Mouse (Mus musculus) limb, embryonic 12.5 days (tissue): ENCODE data around the gene Abca9. TPM values are rescaled to one million over a fixed set of nuclear protein-coding genes. Genes with fewer than 3 reads are reported as not detected.

Experiments used
- ATAC-seq: fragments of 200-750 bp; cut with Nextera tagmentation; 2 replicates; pipeline ENCODE4 v1.8.0; 2017; ENCODE audit warnings: low read depth, moderate TSS enrichment; ENCODE audit not compliant: insufficient number of reproducible peaks, insufficient read depth, low FRiP score, low TSS enrichment
- H3K27ac ChIP-seq: fragments of 300-500 bp; sonication (generic); 2 replicates; pipeline ENCODE4 v1.5.1; 2016; ENCODE audit warnings: mild to moderate bottlenecking, moderate library complexity
- H3K27me3 ChIP-seq: fragments of 300-500 bp; sonication (generic); 2 replicates; pipeline ENCODE4 v1.6.1; 2016; ENCODE audit warnings: mild to moderate bottlenecking, moderate library complexity
- H3K36me3 ChIP-seq: fragments of 300-500 bp; sonication (generic); 2 replicates; pipeline ENCODE4 v1.6.1; 2016; ENCODE audit warnings: mild to moderate bottlenecking, moderate library complexity
- H3K4me1 ChIP-seq: fragments of 300-500 bp; sonication (generic); replicated peaks from 2 replicates; pipeline ENCODE4 v1.6.1; 2016
- H3K4me2 ChIP-seq: fragments of 300-500 bp; sonication (generic); 2 replicates; pipeline ENCODE4 v1.6.1; 2016; ENCODE audit warnings: mild to moderate bottlenecking, moderate library complexity
- H3K4me3 ChIP-seq: fragments of 300-500 bp; sonication (generic); replicated peaks from 2 replicates; pipeline ENCODE4 v1.5.1; 2016; ENCODE audit warnings: mild to moderate bottlenecking
- H3K9ac ChIP-seq: fragments of 300-500 bp; sonication (generic); replicated peaks from 2 replicates; pipeline ENCODE4 v1.6.1; 2016; ENCODE audit warnings: mild to moderate bottlenecking, moderate library complexity
- H3K9me3 ChIP-seq: fragments of 300-500 bp; sonication (generic); 2 replicates; pipeline ENCODE4 v1.6.1; 2016; ENCODE audit warnings: mild to moderate bottlenecking, moderate library complexity
- WGBS: fragments of 180-500 bp; shearing (Covaris S2); methylation state at CpG from one replicate; pipeline ENCODE4 v1.1.7; 2016; 5-methylcytosine and 5-hydroxymethylcytosine counted together
- polyA plus RNA-seq: library from polyadenylated mRNA; unstranded; fragments of >200 nt; fragmentation: Nextera tagmentation; extraction: Ambion mirVana; gene quantifications from 2 replicates; pipeline ENCODE4 v1.2.1, GENCODE M21; 2016

The Abca9 gene
- polyA plus RNA-seq, 1 experiment from 2014 or later = 1.3 TPM

- no peaks in the 10 kb centered on the region for H3K4me1 ChIP-seq
These were observed 20.4 kb downstream of the Abca9 start for GRCm38 (mm10) chr11:110147640-110148039.

DNA sequence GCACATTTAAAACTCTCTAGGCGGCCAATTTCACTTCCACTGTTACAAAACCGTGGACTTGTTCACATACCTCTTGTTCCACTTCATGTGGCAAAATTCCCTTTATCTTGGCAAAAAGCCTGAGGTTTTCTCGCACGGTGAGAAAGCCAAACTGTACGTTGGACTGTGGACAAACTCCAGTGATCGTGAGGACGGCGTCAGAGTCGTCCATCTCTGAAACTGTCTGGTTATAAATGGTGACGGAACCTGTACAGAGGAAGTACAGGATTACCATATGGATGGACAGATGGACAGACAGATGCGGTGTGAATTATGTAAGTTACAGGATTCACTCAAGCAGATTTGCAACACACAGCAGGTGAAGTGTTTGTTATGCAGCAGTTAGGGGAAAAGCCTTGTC is 22.6 kb downstream of the Abca9 start:
- ATAC-seq = no peak
- no peaks in the 10 kb centered on the region for H3K9me3 ChIP-seq
- WGBS = 92% methylated on average over 11 of the region's 11 CpGs
- no peaks in the 10 kb centered on the region for H3K4me1 ChIP-seq
- no peak overlapping the region for H3K4me2 ChIP-seq
- H3K27ac ChIP-seq = no peak overlapping the region
- H3K36me3 ChIP-seq = no peaks in the 10 kb centered on the region
- no peak overlapping the region for H3K4me3 ChIP-seq
- H3K27me3 ChIP-seq = no peaks in the 10 kb centered on the region
- H3K9ac ChIP-seq = no peak overlapping the region

More at GRCm38 (mm10) chr11:110147640-110148039, 20.4 kb downstream of the Abca9 start:
- no peak overlapping the region for H3K4me3 ChIP-seq
- no peaks in the 10 kb centered on the region for H3K9me3 ChIP-seq
- H3K9ac ChIP-seq = no peak overlapping the region
- H3K4me2 ChIP-seq = no peak overlapping the region
- no peak overlapping the region for H3K27ac ChIP-seq
- 90% methylated on average over 5 of the region's 5 CpGs for WGBS
- H3K36me3 ChIP-seq = no peaks in the 10 kb centered on the region
- H3K27me3 ChIP-seq = no peaks in the 10 kb centered on the region
- no peak for ATAC-seq

DNA sequence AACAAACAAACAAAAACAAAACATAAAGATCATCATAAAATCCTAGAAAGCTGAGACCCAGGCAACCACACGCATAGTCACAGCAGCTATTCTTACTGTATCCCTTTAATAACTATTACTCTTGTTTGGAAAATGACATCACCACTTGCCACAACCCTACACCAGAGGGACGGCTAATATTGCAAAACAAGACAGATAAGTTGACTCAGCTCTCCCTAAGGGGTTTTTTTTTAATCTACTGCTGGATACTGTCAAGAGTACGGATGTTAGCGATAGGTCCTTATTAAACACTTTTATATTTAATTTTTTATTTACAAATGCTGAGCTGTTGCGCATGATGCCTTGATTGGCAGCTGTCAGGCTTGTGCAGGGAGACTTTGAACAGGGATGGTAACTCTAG is 37.2 kb downstream of the Abca9 start:
- Histone ChIP-seq H3K27ac (no peak overlapping the region), H3K4me2 (no peak overlapping the region), H3K9me3 (no peaks in the 10 kb centered on the region), H3K27me3 (no peaks in the 10 kb centered on the region), H3K36me3 (no peaks in the 10 kb centered on the region), H3K9ac (no peak overlapping the region), H3K4me3 (no peak overlapping the region), H3K4me1 (peaks cover 3% of the 10 kb centered on the region; the same call in 1 of the 2 replicates)
- 85% methylated on average over 5 of the region's 5 CpGs for WGBS
- ATAC-seq = no peak

DNA sequence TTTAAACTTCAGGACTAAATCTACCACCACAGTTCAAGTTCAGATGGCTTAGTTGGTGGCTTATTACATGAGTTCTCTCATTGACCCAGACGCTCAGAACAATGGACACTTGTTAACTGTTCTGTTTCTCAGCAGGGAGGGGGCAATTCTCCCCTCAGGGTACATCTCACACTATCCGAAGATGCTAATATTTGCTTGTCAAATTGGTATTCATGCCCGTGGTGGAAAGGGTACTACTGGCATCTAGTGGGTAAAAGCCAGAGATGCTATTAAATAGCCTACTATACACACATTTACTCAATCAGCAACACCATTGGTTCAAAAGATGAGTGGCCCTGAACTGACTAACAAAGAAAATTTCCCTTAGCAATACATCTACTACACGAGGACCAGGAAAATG is 56.9 kb downstream of the Abca9 start:
- H3K4me2 ChIP-seq = no peak overlapping the region
- no peak overlapping the region for H3K27ac ChIP-seq
- WGBS = 72% methylated on average over 4 of the region's 4 CpGs

GRCm38 (mm10) chr11:110101437-110101836 is 66.6 kb downstream of the Abca9 start:
- Histone ChIP-seq H3K4me3 (no peak overlapping the region), H3K4me2 (no peak overlapping the region), H3K36me3 (no peaks in the 10 kb centered on the region), H3K4me1 (no peaks in the 10 kb centered on the region), H3K9ac (no peak overlapping the region), H3K9me3 (no peaks in the 10 kb centered on the region), H3K27ac (no peak overlapping the region), H3K27me3 (no peaks in the 10 kb centered on the region)
- WGBS = 85% methylated on average over 7 of the region's 7 CpGs
- ATAC-seq = no peak

More for the DNA sequence above, 56.9 kb downstream of the Abca9 start:
- no peaks in the 10 kb centered on the region for H3K36me3 ChIP-seq
- H3K9me3 ChIP-seq = no peaks in the 10 kb centered on the region
- H3K4me1 ChIP-seq = no peaks in the 10 kb centered on the region
- no peak for ATAC-seq
- no peak overlapping the region for H3K9ac ChIP-seq
- no peak overlapping the region for H3K4me3 ChIP-seq
- H3K27me3 ChIP-seq = no peaks in the 10 kb centered on the region

DNA sequence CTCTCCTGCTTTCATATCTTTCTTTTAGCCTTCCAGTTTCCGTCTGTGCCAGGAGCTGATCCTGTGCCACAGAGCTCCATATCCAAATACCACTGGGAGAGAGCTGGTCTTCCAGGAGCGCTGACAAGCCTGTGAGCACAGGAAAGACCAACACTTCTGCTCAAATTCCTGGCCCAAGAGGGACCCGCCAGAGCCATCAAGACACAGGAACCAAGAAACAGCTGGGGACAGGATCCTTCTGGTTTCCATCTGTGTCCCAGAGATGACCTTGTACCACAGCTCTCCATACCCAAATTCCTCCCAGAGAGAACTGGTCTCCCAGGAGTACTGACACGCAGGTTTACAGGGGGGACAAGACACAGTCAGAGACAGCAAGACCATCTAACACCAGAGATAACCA is 69.1 kb downstream of the Abca9 start:
- H3K27me3 ChIP-seq = no peaks in the 10 kb centered on the region
- H3K4me1 ChIP-seq = no peaks in the 10 kb centered on the region
- 71% methylated on average over 4 of the region's 4 CpGs for WGBS
- no peak overlapping the region for H3K4me3 ChIP-seq
- H3K27ac ChIP-seq = no peak overlapping the region
- no peaks in the 10 kb centered on the region for H3K36me3 ChIP-seq
- H3K9me3 ChIP-seq = no peaks in the 10 kb centered on the region
- no peak overlapping the region for H3K9ac ChIP-seq
- H3K4me2 ChIP-seq = no peak overlapping the region
- no peak for ATAC-seq

- H3K9ac ChIP-seq = no peak overlapping the region
- no peaks in the 10 kb centered on the region for H3K9me3 ChIP-seq
- H3K4me1 ChIP-seq = no peaks in the 10 kb centered on the region
- no peak for ATAC-seq
- 78% methylated on average over 6 of the region's 6 CpGs for WGBS
- no peak overlapping the region for H3K4me2 ChIP-seq
- H3K36me3 ChIP-seq = no peaks in the 10 kb centered on the region
- no peak overlapping the region for H3K27ac ChIP-seq
- no peak overlapping the region for H3K4me3 ChIP-seq
- H3K27me3 ChIP-seq = no peaks in the 10 kb centered on the region
These were observed 70.5 kb downstream of the Abca9 start for GRCm38 (mm10) chr11:110097465-110097864.

- 66% methylated on average over 5 of the region's 5 CpGs for WGBS
- Histone ChIP-seq H3K27ac (no peak within 1 kb of the TSS), H3K4me2 (no peak within 1 kb of the TSS), H3K4me1 (no peaks in the 10 kb centered on the region), H3K4me3 (no peak within 1 kb of the TSS), H3K9ac (no peak within 1 kb of the TSS), H3K9me3 (no peaks in the 10 kb centered on the region), H3K36me3 (no peaks in the 10 kb centered on the region), H3K27me3 (no peaks in the 10 kb centered on the region)
- no peak for ATAC-seq
These were observed 72.1 kb downstream of the Abca9 start, which contains the start of gene Abca8a for GRCm38 (mm10) chr11:110095858-110096257. Abca8a (minus strand) TSS chr11:110095978.

- Histone ChIP-seq H3K4me3 (no peak overlapping the region), H3K4me2 (no peak overlapping the region), H3K4me1 (no peaks in the 10 kb centered on the region), H3K9ac (no peak overlapping the region), H3K36me3 (no peaks in the 10 kb centered on the region), H3K27ac (no peak overlapping the region), H3K27me3 (no peaks in the 10 kb centered on the region), H3K9me3 (no peaks in the 10 kb centered on the region)
- WGBS = 79% methylated on average over 7 of the region's 7 CpGs
- ATAC-seq = no peak
These were observed 73.1 kb downstream of the Abca9 start for GRCm38 (mm10) chr11:110094846-110095380.

DNA sequence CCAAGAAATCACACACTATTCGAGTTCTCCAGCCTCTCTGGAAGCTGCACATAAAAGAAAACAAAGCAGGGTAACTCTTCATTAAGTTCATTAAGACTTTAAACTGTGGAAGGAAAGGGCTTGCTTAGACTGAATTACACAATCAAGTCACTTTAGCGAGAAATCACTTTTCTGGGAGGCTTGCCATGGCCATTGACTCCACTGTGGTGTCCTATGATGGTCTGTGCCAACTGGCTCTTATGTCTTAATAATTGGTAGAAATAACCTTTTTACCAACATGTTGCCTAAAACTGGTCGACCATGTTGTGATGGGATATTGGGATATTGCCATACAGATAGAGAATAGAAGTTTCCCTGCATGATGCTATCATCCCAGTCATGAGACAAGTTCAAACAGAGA is 73.8 kb downstream of the Abca9 start:
- Histone ChIP-seq H3K36me3 (no peaks in the 10 kb centered on the region), H3K9ac (no peak overlapping the region), H3K9me3 (no peaks in the 10 kb centered on the region), H3K4me2 (no peak overlapping the region), H3K4me3 (no peak overlapping the region), H3K27me3 (no peaks in the 10 kb centered on the region), H3K4me1 (no peaks in the 10 kb centered on the region), H3K27ac (no peak overlapping the region)
- 78% methylated on average over 3 of the region's 3 CpGs for WGBS
- ATAC-seq = no peak

DNA sequence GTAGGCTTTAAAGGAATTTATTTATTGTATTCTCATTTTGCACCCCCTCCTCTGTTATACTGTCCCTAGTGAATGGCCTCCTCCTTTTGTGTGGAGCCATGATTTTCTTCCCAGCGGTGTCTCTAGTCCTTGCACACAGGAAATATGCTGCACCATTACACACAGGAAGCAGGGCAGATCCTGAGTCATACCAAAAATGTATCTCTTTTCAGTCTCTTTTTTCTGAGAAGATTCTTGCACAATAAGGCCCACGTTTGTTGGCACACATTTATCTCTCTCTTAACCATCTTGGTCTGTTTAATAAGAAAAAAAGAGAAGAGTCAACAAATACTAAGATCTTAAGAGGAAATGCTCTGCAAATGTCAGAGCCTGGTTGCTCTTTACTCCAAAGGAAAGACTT is 76.7 kb downstream of the Abca9 start:
- H3K4me2 ChIP-seq = no peak overlapping the region
- H3K4me3 ChIP-seq = no peak overlapping the region
- no peak for ATAC-seq
- H3K4me1 ChIP-seq = no peaks in the 10 kb centered on the region
- H3K9me3 ChIP-seq = no peaks in the 10 kb centered on the region
- H3K27me3 ChIP-seq = no peaks in the 10 kb centered on the region
- no peaks in the 10 kb centered on the region for H3K36me3 ChIP-seq
- H3K9ac ChIP-seq = no peak overlapping the region
- WGBS = 76% methylated on average over 2 of the region's 2 CpGs
- H3K27ac ChIP-seq = no peak overlapping the region

DNA sequence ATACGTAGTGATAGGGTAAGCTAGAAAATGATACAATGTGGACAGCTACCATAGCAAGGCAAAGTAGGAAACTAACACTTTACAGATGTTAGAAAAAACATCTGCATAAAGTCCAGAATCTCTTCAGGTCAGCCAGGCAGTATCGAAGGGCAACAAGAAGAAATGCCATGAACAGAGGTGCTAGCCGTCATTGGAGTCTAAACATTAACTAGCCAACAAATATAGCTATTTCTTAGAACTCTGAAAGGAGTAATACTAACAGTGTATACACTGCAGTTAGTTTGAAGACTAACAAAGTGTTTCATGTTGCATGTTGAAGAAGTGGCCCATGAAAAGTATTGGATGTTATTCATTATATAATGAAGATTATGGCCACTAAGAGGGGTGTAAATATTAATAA is 95.8 kb downstream of the Abca9 start:
- no peak overlapping the region for H3K27ac ChIP-seq
- no peaks in the 10 kb centered on the region for H3K36me3 ChIP-seq
- no peak overlapping the region for H3K4me2 ChIP-seq
- WGBS = 72% methylated on average over 3 of the region's 3 CpGs
- no peaks in the 10 kb centered on the region for H3K4me1 ChIP-seq
- ATAC-seq = no peak
- H3K4me3 ChIP-seq = no peak overlapping the region
- no peaks in the 10 kb centered on the region for H3K9me3 ChIP-seq
- H3K9ac ChIP-seq = no peak overlapping the region
- H3K27me3 ChIP-seq = no peaks in the 10 kb centered on the region
